Mouse (Mus musculus) hindbrain, embryonic 15.5 days (tissue): Measurements from ENCODE around the gene Stmn1. TPM values are rescaled to one million over a fixed set of nuclear protein-coding genes. Genes with fewer than 3 reads are reported as not detected.

Source experiments
- ATAC-seq: fragments of 200-750 bp; cut with Nextera tagmentation; 2 replicates; pipeline ENCODE4 v1.8.0; 2017; ENCODE audit warnings: low read depth, moderate number of reproducible peaks, moderate TSS enrichment; ENCODE audit not compliant: low FRiP score
- H3K27ac ChIP-seq: fragments of 300-500 bp; sonication (generic); replicated peaks from 2 replicates; pipeline ENCODE4 v1.5.1; 2015; ENCODE audit warnings: mild to moderate bottlenecking, inconsistent platforms
- H3K27me3 ChIP-seq: fragments of 300-500 bp; sonication (generic); 2 replicates; pipeline ENCODE4 v1.6.1; 2015; ENCODE audit warnings: control low read depth, inconsistent platforms
- H3K36me3 ChIP-seq: fragments of 300-500 bp; sonication (generic); 2 replicates; pipeline ENCODE4 v1.6.1; 2015; ENCODE audit warnings: control low read depth, inconsistent platforms
- H3K4me1 ChIP-seq: fragments of 300-500 bp; sonication (generic); replicated peaks from 2 replicates; pipeline ENCODE4 v1.6.1; 2015; ENCODE audit warnings: control low read depth, inconsistent platforms
- H3K4me2 ChIP-seq: fragments of 300-500 bp; sonication (generic); 2 replicates; pipeline ENCODE4 v1.6.1; 2015; ENCODE audit warnings: moderate library complexity, mild to moderate bottlenecking, inconsistent platforms
- H3K4me3 ChIP-seq: fragments of 300-500 bp; sonication (generic); 2 replicates; pipeline ENCODE4 v1.5.1; 2015; ENCODE audit warnings: mild to moderate bottlenecking, inconsistent platforms
- H3K9ac ChIP-seq: fragments of 300-500 bp; sonication (generic); 2 replicates; pipeline ENCODE4 v1.6.1; 2015; ENCODE audit warnings: inconsistent platforms
- H3K9me3 ChIP-seq: fragments of 300-500 bp; sonication (generic); 2 replicates; pipeline ENCODE4 v1.6.1; 2016; ENCODE audit warnings: control low read depth, inconsistent platforms
- WGBS: fragments of 180-500 bp; shearing (Covaris S2); methylation state at CpG from one replicate; pipeline ENCODE4 v1.1.7; 2015; 5-methylcytosine and 5-hydroxymethylcytosine counted together
- polyA plus RNA-seq: library from polyadenylated mRNA; unstranded; fragments of >200 nt; fragmentation: Nextera tagmentation; extraction: Ambion mirVana; gene quantifications from 2 replicates; pipeline ENCODE4 v1.2.1, GENCODE M21; 2015

Gene Stmn1
- polyA plus RNA-seq, 1 experiment from 2014 or later, result 6,036 TPM

DNA sequence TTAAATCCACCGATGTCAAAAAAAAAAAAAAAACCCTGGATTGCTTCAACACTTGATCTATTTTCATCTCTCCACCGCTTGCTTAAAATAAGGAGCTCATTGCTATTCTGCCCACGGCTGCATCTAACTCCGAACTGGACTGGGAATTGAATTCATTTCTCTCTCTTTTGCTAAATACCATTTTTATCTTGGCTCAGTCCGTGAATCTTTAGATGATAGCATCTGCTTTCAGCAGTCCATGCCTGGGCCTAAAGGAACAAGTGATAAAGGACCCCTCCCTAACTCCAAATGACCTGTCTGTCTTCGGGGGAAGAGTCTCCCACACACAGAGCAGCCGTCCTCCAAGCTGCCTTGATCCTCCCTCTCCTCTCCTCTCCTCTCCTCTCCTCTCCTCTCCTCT is 23.2 kb upstream of the Stmn1 start:
- ATAC-seq, result no peak
- Histone ChIP-seq H3K27ac (peak overlapping the region; percentile 70; the same call in 1 of the 2 replicates), H3K4me3 (no peak overlapping the region), H3K27me3 (no peaks in the 10 kb centered on the region), H3K36me3 (no peaks in the 10 kb centered on the region), H3K9ac (no peak overlapping the region), H3K4me1 (peaks cover 37% of the 10 kb centered on the region), H3K4me2 (no peak overlapping the region), H3K9me3 (no peaks in the 10 kb centered on the region)
- WGBS, result 38% methylated on average over 7 of the region's 7 CpGs

GRCm38 (mm10) chr4:134445489-134445888 is 22.6 kb upstream of the Stmn1 start:
- H3K9ac ChIP-seq, result no peak overlapping the region
- H3K4me2 ChIP-seq, result no peak overlapping the region
- no peaks in the 10 kb centered on the region for H3K9me3 ChIP-seq
- H3K36me3 ChIP-seq, result no peaks in the 10 kb centered on the region
- WGBS, result 50% methylated on average over 1 of the region's 1 CpGs
- H3K27ac ChIP-seq, result 0 out of 2 replicates have a peak overlapping the region, but pooled peaks have one; percentile 23
- peaks cover 43% of the 10 kb centered on the region for H3K4me1 ChIP-seq
- H3K4me3 ChIP-seq, result no peak overlapping the region
- ATAC-seq, result no peak
- H3K27me3 ChIP-seq, result no peaks in the 10 kb centered on the region

DNA sequence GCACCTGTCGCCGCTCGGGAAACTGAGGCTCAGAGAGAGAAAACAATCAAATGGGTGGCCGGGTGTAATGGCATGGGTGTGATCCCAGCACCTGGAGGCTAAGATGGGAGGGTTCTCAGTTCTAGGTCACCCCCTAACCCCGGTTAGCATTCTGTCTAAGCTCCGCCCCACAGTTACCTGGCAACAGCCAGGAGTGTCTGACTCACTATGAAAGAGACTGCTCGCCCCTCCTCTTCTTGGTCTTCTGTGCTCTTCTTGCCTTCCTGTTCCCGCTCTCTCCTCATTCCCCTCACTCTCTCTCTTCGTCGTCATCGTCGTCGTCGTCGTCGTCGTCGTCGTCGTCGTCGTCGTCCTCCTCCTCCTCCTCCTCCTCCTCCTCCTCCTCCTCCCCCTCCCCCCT is 20.2 kb upstream of the Stmn1 start:
- no peak overlapping the region for H3K4me2 ChIP-seq
- no peaks in the 10 kb centered on the region for H3K27me3 ChIP-seq
- H3K4me3 ChIP-seq, result no peak overlapping the region
- no peak overlapping the region for H3K9ac ChIP-seq
- no peak for ATAC-seq
- H3K36me3 ChIP-seq, result no peaks in the 10 kb centered on the region
- no peaks in the 10 kb centered on the region for H3K9me3 ChIP-seq
- WGBS, result 51% methylated on average over 19 of the region's 23 CpGs
- H3K27ac ChIP-seq, result no peak overlapping the region
- peaks cover 57% of the 10 kb centered on the region for H3K4me1 ChIP-seq

- peaks cover 64% of the 10 kb centered on the region for H3K4me1 ChIP-seq
- ATAC-seq, result peak; percentile 69; the same call in 1 of the 2 replicates
- no peaks in the 10 kb centered on the region for H3K9me3 ChIP-seq
- H3K36me3 ChIP-seq, result no peaks in the 10 kb centered on the region
- H3K9ac ChIP-seq, result no peak overlapping the region
- peak overlapping the region; percentile 91 for H3K27ac ChIP-seq
- WGBS, result 9% methylated on average over 11 of the region's 13 CpGs
- no peak overlapping the region for H3K4me3 ChIP-seq
- peak overlapping the region; percentile 28 for H3K4me2 ChIP-seq
- H3K27me3 ChIP-seq, result no peaks in the 10 kb centered on the region
Observed at GRCm38 (mm10) chr4:134449595-134450391, 18.3 kb upstream of the Stmn1 start.

- Histone ChIP-seq H3K4me2 (peak overlapping the region; percentile 28), H3K36me3 (no peaks in the 10 kb centered on the region), H3K9me3 (no peaks in the 10 kb centered on the region), H3K4me1 (peaks cover 61% of the 10 kb centered on the region), H3K27me3 (no peaks in the 10 kb centered on the region), H3K27ac (peak overlapping the region; percentile 91), H3K9ac (0 out of 2 replicates have a peak overlapping the region, but pooled peaks have one; percentile 15), H3K4me3 (no peak overlapping the region)
- peak; percentile 28; the same call in 1 of the 2 replicates for ATAC-seq
- WGBS, result 11% methylated on average over 20 of the region's 20 CpGs
Observed at GRCm38 (mm10) chr4:134450392-134451195, 17.5 kb upstream of the Stmn1 start.

- Histone ChIP-seq H3K27me3 (no peaks in the 10 kb centered on the region), H3K9ac (no peak overlapping the region), H3K4me2 (peak overlapping the region; percentile 28; the same call in 1 of the 2 replicates), H3K9me3 (no peaks in the 10 kb centered on the region), H3K36me3 (no peaks in the 10 kb centered on the region), H3K27ac (peak overlapping the region; percentile 91), H3K4me1 (peaks cover 52% of the 10 kb centered on the region), H3K4me3 (no peak overlapping the region)
- ATAC-seq, result no peak
- WGBS, result 33% methylated on average over 9 of the region's 9 CpGs
Observed at GRCm38 (mm10) chr4:134451484-134451883, 16.6 kb upstream of the Stmn1 start.

GRCm38 (mm10) chr4:134453619-134454400 is 14.3 kb upstream of the Stmn1 start:
- no peak overlapping the region for H3K27ac ChIP-seq
- peak overlapping the region; percentile 8; the same call in 1 of the 2 replicates for H3K4me3 ChIP-seq
- H3K27me3 ChIP-seq, result no peaks in the 10 kb centered on the region
- 23% methylated on average over 34 of the region's 34 CpGs for WGBS
- no peak for ATAC-seq
- peak overlapping the region; percentile 13; the same call in 1 of the 2 replicates for H3K9ac ChIP-seq
- no peaks in the 10 kb centered on the region for H3K9me3 ChIP-seq
- no peaks in the 10 kb centered on the region for H3K36me3 ChIP-seq
- peak overlapping the region; percentile 41 for H3K4me2 ChIP-seq
- H3K4me1 ChIP-seq, result peaks cover 41% of the 10 kb centered on the region

GRCm38 (mm10) chr4:134455310-134455709 is 12.8 kb upstream of the Stmn1 start:
- H3K27me3 ChIP-seq, result no peaks in the 10 kb centered on the region
- H3K4me3 ChIP-seq, result no peak overlapping the region
- H3K27ac ChIP-seq, result no peak overlapping the region
- H3K4me1 ChIP-seq, result peaks cover 26% of the 10 kb centered on the region
- no peaks in the 10 kb centered on the region for H3K36me3 ChIP-seq
- no peak for ATAC-seq
- no peak overlapping the region for H3K9ac ChIP-seq
- WGBS, result 54% methylated on average over 6 of the region's 6 CpGs
- H3K4me2 ChIP-seq, result no peak overlapping the region
- H3K9me3 ChIP-seq, result no peaks in the 10 kb centered on the region

- Histone ChIP-seq H3K9me3 (no peaks in the 10 kb centered on the region), H3K4me2 (no peak overlapping the region), H3K27me3 (no peaks in the 10 kb centered on the region), H3K4me3 (no peak overlapping the region), H3K4me1 (peaks cover 8% of the 10 kb centered on the region), H3K27ac (no peak overlapping the region), H3K9ac (no peak overlapping the region), H3K36me3 (no peaks in the 10 kb centered on the region)
- ATAC-seq, result no peak
- WGBS, result 66% methylated on average over 7 of the region's 7 CpGs
Observed at GRCm38 (mm10) chr4:134457130-134457825, 10.8 kb upstream of the Stmn1 start.

GRCm38 (mm10) chr4:134458856-134459255 is 9.3 kb upstream of the Stmn1 start:
- Histone ChIP-seq H3K4me1 (peaks cover 3% of the 10 kb centered on the region), H3K4me2 (no peak overlapping the region), H3K4me3 (no peak overlapping the region), H3K9ac (no peak overlapping the region), H3K27me3 (no peaks in the 10 kb centered on the region), H3K9me3 (no peaks in the 10 kb centered on the region), H3K36me3 (no peaks in the 10 kb centered on the region), H3K27ac (no peak overlapping the region)
- ATAC-seq, result no peak
- 75% methylated on average over 5 of the region's 5 CpGs for WGBS

DNA sequence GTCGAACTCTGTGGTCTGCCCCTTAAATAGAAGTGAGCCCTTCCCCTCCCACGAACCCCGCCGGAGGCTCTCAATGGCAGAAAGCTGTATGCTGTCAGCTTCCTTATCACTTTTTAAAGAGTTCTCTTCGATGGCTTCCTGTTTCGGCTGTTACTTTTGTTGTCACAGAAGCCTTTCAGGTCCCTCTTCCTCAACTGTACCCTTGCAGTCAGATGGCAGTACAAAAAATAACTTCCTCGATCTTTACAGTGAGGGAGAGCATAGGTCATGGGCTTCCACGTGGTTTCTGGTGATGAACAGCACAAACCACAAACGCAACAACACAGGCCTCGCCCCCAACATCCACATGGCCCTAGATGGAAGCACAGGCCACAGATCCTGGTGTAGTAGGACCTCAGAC is 7.8 kb upstream of the Stmn1 start:
- 89% methylated on average over 10 of the region's 10 CpGs for WGBS
- Histone ChIP-seq H3K4me3 (no peak overlapping the region), H3K27me3 (no peaks in the 10 kb centered on the region), H3K4me1 (peaks cover 6% of the 10 kb centered on the region; the same call in 1 of the 2 replicates), H3K9ac (no peak overlapping the region), H3K36me3 (no peaks in the 10 kb centered on the region), H3K9me3 (no peaks in the 10 kb centered on the region), H3K4me2 (no peak overlapping the region), H3K27ac (no peak overlapping the region)
- no peak for ATAC-seq
